Mouse (Mus musculus) ES-E14 (cell line): ENCODE data around the gene Fam217a.

Experiments used
- CHD2 ChIP-seq: IDR thresholded peaks from 2 replicates; pipeline ENCODE4 v1.6.1; 2014; ENCODE audit warnings: mild to moderate bottlenecking, low read depth, low read length, inconsistent platforms
- HCFC1 ChIP-seq: IDR thresholded peaks from 2 replicates; pipeline ENCODE4 v1.6.1; 2012; ENCODE audit warnings: low read length, inconsistent platforms, borderline replicate concordance; ENCODE audit not compliant: insufficient read depth
- MAFK ChIP-seq: IDR thresholded peaks from 2 replicates; pipeline ENCODE4 v1.6.1; 2014; ENCODE audit warnings: mild to moderate bottlenecking, low read depth, low read length, inconsistent platforms; ENCODE audit not compliant: insufficient read depth
- ZC3H11A ChIP-seq: IDR thresholded peaks from 2 replicates; pipeline ENCODE4 v1.6.1; 2012; ENCODE audit warnings: low read depth, mild to moderate bottlenecking, inconsistent platforms, low read length, borderline replicate concordance
- ZNF384 ChIP-seq: IDR thresholded peaks from 2 replicates; pipeline ENCODE4 v1.6.1; 2012; ENCODE audit warnings: low read depth, low read length, inconsistent platforms

DNA sequence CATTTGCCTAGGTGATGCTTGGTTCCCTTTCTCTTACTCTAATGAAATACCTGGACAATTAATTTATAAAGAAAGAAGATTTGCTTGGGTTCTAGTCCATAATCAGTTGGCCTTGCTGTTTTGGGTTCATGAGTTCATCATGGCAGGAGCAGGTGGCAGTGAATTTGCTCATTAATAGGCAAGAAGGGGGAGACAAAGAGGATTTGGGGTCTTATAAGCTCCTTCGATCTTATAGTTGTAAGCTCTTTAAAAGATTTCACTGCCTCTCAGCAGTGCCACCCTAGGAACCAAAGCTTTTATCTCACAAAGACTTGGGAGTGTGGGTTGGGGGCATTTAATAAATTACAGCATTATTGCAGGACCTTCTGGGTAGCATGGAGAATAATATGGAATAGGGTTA is 31.2 kb downstream of the Fam217a start:
- TF ChIP-seq CHD2 (no peak), ZNF384 (no peak), MAFK (no peak), HCFC1 (no peak), ZC3H11A (no peak)
